ENCODE assay signal across 11 mouse cellular contexts in genomic region chr4:154542568-154542967, GRCm38 (mm10).
DNase-seq lines count a peak whose midpoint lies in the region; ATAC-seq and TF ChIP-seq lines count a peak whose summit lies in the region.
"Had no signal": no experiment of that assay in that cellular context is flagged by ENCODE, and none has a peak within 500 bp of the region (broad histone marks: within the 10 kb centered on the region; RNA-seq: fewer than 3 reads in every experiment).

No protein-coding gene starts in this region.

- H3K27ac ChIP-seq in forebrain, embryonic 10.5 days = peak overlapping the region; percentile 75
- H3K27ac ChIP-seq in forebrain, embryonic 12.5 days = no peak overlapping the region
- H3K27ac ChIP-seq in lung, embryonic 14.5 days (ENCODE audit: low read depth) = peak overlapping the region; percentile 58; the same call in 1 of the 2 replicates
- peak overlapping the region; percentile 93 for H3K27ac ChIP-seq in heart, embryonic 15.5 days
- H3K27ac ChIP-seq in liver, embryonic 16.5 days (ENCODE audit: low read length) = peak overlapping the region; percentile 74
- H3K27ac ChIP-seq: kidney, postnatal 0 days had no signal

- ATAC-seq in forebrain, embryonic 12.5 days (ENCODE audit: low FRiP score) = no peak
- ATAC-seq in lung, embryonic 14.5 days (ENCODE audit: insufficient read depth) = no peak; the same call in 1 of the 2 replicates
- peak; percentile 61 for ATAC-seq in heart, embryonic 15.5 days (replicated peaks; ENCODE audit: insufficient number of reproducible peaks, insufficient read depth, low FRiP score, low read depth)
- ATAC-seq in liver, embryonic 16.5 days (ENCODE audit: low read depth) = peak; percentile 52
- no peak for ATAC-seq in frontal cortex, adult (ENCODE audit: low TSS enrichment)

- TF ChIP-seq CTCF in lung, embryonic 14.5 days (IDR thresholded peaks at IDR 0.05; ENCODE audit: low read depth) = no peak

- H3K9me3 ChIP-seq in forebrain, embryonic 10.5 days = no peaks in the 10 kb centered on the region
- no peaks in the 10 kb centered on the region for H3K9me3 ChIP-seq in forebrain, embryonic 12.5 days
- no peaks in the 10 kb centered on the region for H3K9me3 ChIP-seq in lung, embryonic 14.5 days (ENCODE audit: low read depth, low read length)
- H3K9me3 ChIP-seq in heart, embryonic 15.5 days (replicated peaks) = no peaks in the 10 kb centered on the region
- no peaks in the 10 kb centered on the region for H3K9me3 ChIP-seq in liver, embryonic 16.5 days (replicated peaks; ENCODE audit: control insufficient read depth, low read length)

- peaks cover 62% of the 10 kb centered on the region for H3K27me3 ChIP-seq in forebrain, embryonic 10.5 days (ENCODE audit: poor library complexity, severe bottlenecking)
- peaks cover 19% of the 10 kb centered on the region; the same call in 1 of the 2 replicates for H3K27me3 ChIP-seq in forebrain, embryonic 12.5 days
- H3K27me3 ChIP-seq in lung, embryonic 14.5 days (ENCODE audit: insufficient read depth, low read length) = peaks cover 6% of the 10 kb centered on the region; the same call in 1 of the 2 replicates
- no peaks in the 10 kb centered on the region for H3K27me3 ChIP-seq in heart, embryonic 15.5 days
- H3K27me3 ChIP-seq in liver, embryonic 16.5 days (ENCODE audit: control insufficient read depth, insufficient read depth, low read depth, low read length) = no peaks in the 10 kb centered on the region

- DNase-seq in forebrain, embryonic 10.5 days (ENCODE audit: extremely low spot score, low spot score) = no peak
- no peak for DNase-seq in lung, embryonic 14.5 days
- no peak for DNase-seq in lung, adult 18-20 months
- no peak for DNase-seq in testis, postnatal 10 days (ENCODE audit: low spot score)
- DNase-seq: cerebellum, adult 11-12 months had no signal

- 62% methylated on average over 5 of the region's 5 CpGs for WGBS in forebrain, embryonic 10.5 days
- 55% methylated on average over 5 of the region's 5 CpGs for WGBS in forebrain, embryonic 12.5 days
- WGBS in lung, embryonic 14.5 days = 36% methylated on average over 5 of the region's 5 CpGs
- 19% methylated on average over 5 of the region's 5 CpGs for WGBS in heart, embryonic 15.5 days
- WGBS in liver, embryonic 16.5 days (ENCODE audit: insufficient replicate concordance) = 8% methylated on average over 5 of the region's 5 CpGs

- H3K4me1 ChIP-seq in forebrain, embryonic 10.5 days = peaks cover 88% of the 10 kb centered on the region
- H3K4me1 ChIP-seq in forebrain, embryonic 12.5 days = peaks cover 65% of the 10 kb centered on the region
- H3K4me1 ChIP-seq in lung, embryonic 14.5 days (ENCODE audit: insufficient read depth) = peaks cover 21% of the 10 kb centered on the region
- H3K4me1 ChIP-seq in heart, embryonic 15.5 days (replicated peaks) = peaks cover 77% of the 10 kb centered on the region
- peaks cover 40% of the 10 kb centered on the region for H3K4me1 ChIP-seq in liver, embryonic 16.5 days (ENCODE audit: control insufficient read depth, low read depth, low read length)

- H3K9ac ChIP-seq in forebrain, embryonic 12.5 days = no peak overlapping the region
- no peak overlapping the region for H3K9ac ChIP-seq in lung, embryonic 14.5 days
- H3K9ac ChIP-seq in heart, embryonic 15.5 days = 0 out of 2 replicates have a peak overlapping the region, but pooled peaks have one; percentile 19
- peak overlapping the region; percentile 42 for H3K9ac ChIP-seq in liver, embryonic 16.5 days (ENCODE audit: low read depth, low read length)

- no peak overlapping the region for H3K4me2 ChIP-seq in forebrain, embryonic 12.5 days
- 0 out of 2 replicates have a peak overlapping the region, but pooled peaks have one; percentile 14 for H3K4me2 ChIP-seq in lung, embryonic 14.5 days
- peak overlapping the region; percentile 60 for H3K4me2 ChIP-seq in heart, embryonic 15.5 days
- H3K4me2 ChIP-seq in liver, embryonic 16.5 days (ENCODE audit: low read depth, low read length) = peak overlapping the region; percentile 39

- H3K36me3 ChIP-seq in forebrain, embryonic 10.5 days (replicated peaks) = 0 out of 2 replicates have a peak, but pooled peaks cover 2% of the 10 kb centered on the region
- no peaks in the 10 kb centered on the region for H3K36me3 ChIP-seq in forebrain, embryonic 12.5 days (replicated peaks)
- no peaks in the 10 kb centered on the region for H3K36me3 ChIP-seq in lung, embryonic 14.5 days (ENCODE audit: insufficient read depth)
- no peaks in the 10 kb centered on the region for H3K36me3 ChIP-seq in heart, embryonic 15.5 days
- H3K36me3 ChIP-seq in liver, embryonic 16.5 days (ENCODE audit: control insufficient read depth, insufficient read depth) = no peaks in the 10 kb centered on the region
- H3K36me3 ChIP-seq: G1E had no signal

- no peak overlapping the region for H3K4me3 ChIP-seq in forebrain, embryonic 10.5 days
- no peak overlapping the region for H3K4me3 ChIP-seq in forebrain, embryonic 12.5 days (replicated peaks)
- H3K4me3 ChIP-seq in lung, embryonic 14.5 days (ENCODE audit: low read depth, low read length) = no peak overlapping the region
- 0 out of 2 replicates have a peak overlapping the region, but pooled peaks have one; percentile 16 for H3K4me3 ChIP-seq in heart, embryonic 15.5 days
- no peak overlapping the region; the same call in 1 of the 2 replicates for H3K4me3 ChIP-seq in liver, embryonic 16.5 days (ENCODE audit: low read depth, low read length)

Comparison
In these comparisons a context has a peak if more than half of its experiments do, and no peak if none do; other contexts are left out.
1. ATAC-seq: peak in heart, embryonic 15.5 days (single experiment) and liver, embryonic 16.5 days (single experiment); none in forebrain, embryonic 12.5 days (single experiment), lung, embryonic 14.5 days (single experiment) and frontal cortex, adult (single experiment).
2. H3K9ac ChIP-seq: peak in heart, embryonic 15.5 days (single experiment) and liver, embryonic 16.5 days (single experiment); none in forebrain, embryonic 12.5 days (single experiment) and lung, embryonic 14.5 days (single experiment).